Mouse (Mus musculus): Measurements from ENCODE around the gene Slc25a28. TPM values are rescaled to one million over a fixed set of nuclear protein-coding genes. Genes with fewer than 3 reads are reported as not detected.

Slc25a28 gene
- polyA plus RNA-seq (2014; fragmentation: Illumina TruSeq; extraction: RNeasy Lipid Tissue Mini Kit (QIAGEN cat#74804)): 4.7 TPM

DNA sequence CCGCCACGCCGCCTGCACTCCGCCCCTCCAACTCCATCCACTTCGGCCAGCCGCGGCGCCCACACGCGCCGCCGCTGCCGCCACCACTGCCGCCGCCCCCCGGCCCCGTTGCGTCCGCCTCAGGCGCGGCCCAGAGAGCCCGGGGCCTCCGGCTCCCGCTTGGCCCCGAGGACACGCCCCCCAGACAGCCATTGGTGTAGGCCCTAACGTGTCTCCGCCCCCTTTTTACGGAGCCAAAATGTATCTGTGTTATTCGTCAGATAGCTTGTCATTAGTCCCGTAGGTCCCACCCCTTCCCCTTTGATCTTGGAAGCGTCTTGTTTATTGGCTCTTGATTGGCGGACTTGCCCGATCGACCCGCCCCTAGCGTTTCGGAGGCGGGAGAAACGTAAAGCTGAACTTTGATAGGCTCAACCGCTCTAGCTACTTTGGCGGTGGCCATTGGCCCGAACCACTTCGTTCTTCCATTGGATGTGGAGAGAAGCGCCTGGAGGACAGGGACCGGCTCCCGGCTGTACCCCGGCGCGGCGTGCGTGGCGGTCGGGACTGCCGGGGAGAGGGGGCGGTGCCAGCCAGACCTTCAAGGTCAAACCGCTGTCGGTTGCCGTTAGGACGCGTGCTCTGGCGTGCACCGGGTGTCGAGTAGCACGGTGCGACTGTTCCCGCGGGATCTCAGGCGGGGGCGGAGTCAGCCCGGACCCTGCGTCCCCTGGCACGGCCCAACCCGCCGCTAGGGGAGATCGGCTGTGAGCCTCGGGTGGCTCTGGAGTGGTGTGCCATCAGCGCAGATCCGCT lies at the start of gene Slc25a28:
Slc25a28 (minus strand) TSS at position 152 of the 795 bp plus-strand sequence.

DNA sequence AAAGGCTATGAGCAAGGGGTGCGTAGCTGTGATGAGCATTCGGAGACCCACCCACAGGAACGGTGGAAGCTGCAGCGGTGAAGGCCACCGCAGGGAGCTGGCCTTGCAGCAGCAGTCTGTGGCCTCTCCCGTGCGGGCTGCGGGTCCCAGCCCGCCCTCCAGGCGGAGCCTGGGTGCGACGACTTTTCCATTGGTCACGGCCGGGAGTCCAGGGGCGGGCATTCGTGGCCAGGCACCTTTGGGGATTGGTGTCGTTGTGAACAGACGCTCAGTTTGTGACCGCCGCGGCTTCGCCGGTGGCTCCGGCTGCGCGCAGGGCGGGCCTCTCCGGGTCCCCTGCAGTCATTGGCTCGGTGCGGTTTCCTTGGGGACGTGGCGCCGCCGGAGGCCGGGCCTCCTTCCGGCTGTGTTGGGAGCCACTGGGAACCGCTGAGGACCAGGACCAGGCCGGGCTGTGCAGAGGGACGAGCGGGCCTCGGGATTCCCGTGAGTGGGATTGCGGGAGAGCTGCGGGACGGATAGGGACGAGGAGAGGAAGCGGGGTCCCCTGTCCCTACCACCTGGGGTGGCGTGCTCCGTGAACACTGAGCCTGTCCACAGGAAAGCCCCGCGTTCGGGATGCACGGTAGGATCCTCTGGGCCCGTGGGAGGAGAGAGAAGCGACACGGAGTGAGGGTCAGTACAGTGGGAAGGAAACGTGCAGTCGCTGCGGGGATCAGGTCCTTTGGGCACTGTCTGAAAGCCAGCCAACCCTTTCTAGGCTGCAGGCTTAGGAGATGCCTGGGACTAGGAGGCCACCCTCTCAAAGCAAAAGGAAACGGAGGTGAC lies 15.0 kb upstream of the Slc25a28 start, which contains the start of gene Entpd7:
Entpd7 (plus strand) TSS at position 254 of the 828 bp plus-strand sequence.

Other genes starting within 250 kb of the Slc25a28 start
- 6.9 TPM for gene Cnnm1, start 234.4 kb downstream of the Slc25a28 start, polyA plus RNA-seq (2014; fragmentation: Illumina TruSeq; extraction: RNeasy Lipid Tissue Mini Kit (QIAGEN cat#74804))
- 5.6 TPM for gene Got1, start 150.3 kb downstream of the Slc25a28 start, polyA plus RNA-seq (2014; fragmentation: Illumina TruSeq; extraction: RNeasy Lipid Tissue Mini Kit (QIAGEN cat#74804))
- not detected for gene Nkx2-3, start 62.6 kb downstream of the Slc25a28 start, polyA plus RNA-seq (2014; fragmentation: Illumina TruSeq; extraction: RNeasy Lipid Tissue Mini Kit (QIAGEN cat#74804))
- 3.9 TPM for gene Entpd7, start 14.8 kb upstream of the Slc25a28 start, polyA plus RNA-seq (2014; fragmentation: Illumina TruSeq; extraction: RNeasy Lipid Tissue Mini Kit (QIAGEN cat#74804))
- 31.9 TPM for gene Cutc, start 78.1 kb upstream of the Slc25a28 start, polyA plus RNA-seq (2014; fragmentation: Illumina TruSeq; extraction: RNeasy Lipid Tissue Mini Kit (QIAGEN cat#74804))
- gene Cox15, start 78.1 kb upstream of the Slc25a28 start, polyA plus RNA-seq (2014; fragmentation: Illumina TruSeq; extraction: RNeasy Lipid Tissue Mini Kit (QIAGEN cat#74804)): 13.2 TPM
- 0.68 TPM for gene Abcc2, start 107.3 kb upstream of the Slc25a28 start, polyA plus RNA-seq (2014; fragmentation: Illumina TruSeq; extraction: RNeasy Lipid Tissue Mini Kit (QIAGEN cat#74804))